Mouse (Mus musculus): ENCODE data around the gene Pgm2l1.
A peak's percentile ranks its signal among the peaks of the same experiment; 100 is the strongest.

Gene Pgm2l1

GRCm38 (mm10) chr7:100296699-100297098, 69.5 kb downstream of the Pgm2l1 start:
- DNase-seq = no peak

- DNase-seq = no peak
Observed at GRCm38 (mm10) chr7:100298861-100299510, 71.8 kb downstream of the Pgm2l1 start.

- DNase-seq = no peak
Observed at GRCm38 (mm10) chr7:100301390-100301789, 74.2 kb downstream of the Pgm2l1 start.

- DNase-seq = peak in 1 of 2 experiments; percentile 33
Observed at GRCm38 (mm10) chr7:100302316-100302715, 75.1 kb downstream of the Pgm2l1 start.

GRCm38 (mm10) chr7:100305894-100306293, 78.7 kb downstream of the Pgm2l1 start:
- DNase-seq = no peak

GRCm38 (mm10) chr7:100307872-100308653, 80.9 kb downstream of the Pgm2l1 start:
- DNase-seq = no peak

GRCm38 (mm10) chr7:100309216-100309615, 82.0 kb downstream of the Pgm2l1 start:
- no peak for DNase-seq

GRCm38 (mm10) chr7:100309679-100310078, 82.5 kb downstream of the Pgm2l1 start:
- DNase-seq = no peak

- DNase-seq = no peak
Observed at GRCm38 (mm10) chr7:100310290-100310689, 83.1 kb downstream of the Pgm2l1 start.

GRCm38 (mm10) chr7:100312716-100313115, 85.5 kb downstream of the Pgm2l1 start:
- DNase-seq = no peak

GRCm38 (mm10) chr7:100316924-100317323, 89.7 kb downstream of the Pgm2l1 start:
- no peak for DNase-seq

GRCm38 (mm10) chr7:100317534-100317933, 90.3 kb downstream of the Pgm2l1 start:
- DNase-seq = no peak

GRCm38 (mm10) chr7:100323721-100324120, 96.5 kb downstream of the Pgm2l1 start:
- no peak for DNase-seq

GRCm38 (mm10) chr7:100325482-100325881, 98.3 kb downstream of the Pgm2l1 start:
- DNase-seq = peak; percentile 30 to 64

GRCm38 (mm10) chr7:100327514-100327913, 100.3 kb downstream of the Pgm2l1 start:
- no peak for DNase-seq
